Mouse (Mus musculus): Measurements from ENCODE around the gene Atp6v0b. TPM values are rescaled to one million over a fixed set of nuclear protein-coding genes. Genes with fewer than 3 reads are reported as not detected.
A peak's percentile ranks its signal among the peaks of the same experiment; 100 is the strongest.

Gene Atp6v0b
- polyA plus RNA-seq, 1 experiment: 453 TPM

GRCm38 (mm10) chr4:117918261-117918660 lies 31.1 kb upstream of the Atp6v0b start:
- no peak for TF ChIP-seq POLR2A (IDR thresholded peaks at IDR 0.05; ENCODE audit: borderline replicate concordance, extremely low read depth, insufficient read depth, insufficient read length, poor library complexity, severe bottlenecking)
- no peak for TF ChIP-seq CTCF (IDR thresholded peaks at IDR 0.05; ENCODE audit: borderline replicate concordance, extremely low read depth, insufficient read depth, insufficient read length)
- DNase-seq (ENCODE audit: low read depth): no peak

DNA sequence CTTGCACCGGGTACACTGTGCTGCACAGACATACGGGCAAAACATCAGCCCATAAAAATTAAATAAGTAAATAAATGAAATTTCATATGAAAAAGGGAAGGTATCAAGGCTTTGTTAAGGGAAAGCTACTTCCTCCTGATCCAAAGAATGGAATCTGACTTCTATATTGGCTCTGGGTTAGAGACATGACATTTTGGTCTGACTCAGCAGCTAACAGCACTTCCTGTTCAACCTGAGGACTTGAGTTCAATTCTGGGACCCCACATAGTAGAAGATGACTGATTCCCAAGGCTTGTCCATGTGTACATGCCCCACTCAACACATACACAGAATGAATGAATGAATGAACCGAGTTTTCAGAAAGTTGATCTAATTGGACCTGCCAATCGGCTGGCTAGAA lies 30.7 kb upstream of the Atp6v0b start:
- DNase-seq (ENCODE audit: low read depth): no peak
- TF ChIP-seq POLR2A (IDR thresholded peaks at IDR 0.05; ENCODE audit: borderline replicate concordance, extremely low read depth, insufficient read depth, insufficient read length, poor library complexity, severe bottlenecking) (no peak), CTCF (IDR thresholded peaks at IDR 0.05; ENCODE audit: borderline replicate concordance, extremely low read depth, insufficient read depth, insufficient read length) (no peak)

GRCm38 (mm10) chr4:117917402-117917801 lies 30.3 kb upstream of the Atp6v0b start:
- no peak for TF ChIP-seq CTCF (IDR thresholded peaks at IDR 0.05; ENCODE audit: borderline replicate concordance, extremely low read depth, insufficient read depth, insufficient read length)
- no peak for TF ChIP-seq POLR2A (IDR thresholded peaks at IDR 0.05; ENCODE audit: borderline replicate concordance, extremely low read depth, insufficient read depth, insufficient read length, poor library complexity, severe bottlenecking)
- no peak for DNase-seq (ENCODE audit: low read depth)

DNA sequence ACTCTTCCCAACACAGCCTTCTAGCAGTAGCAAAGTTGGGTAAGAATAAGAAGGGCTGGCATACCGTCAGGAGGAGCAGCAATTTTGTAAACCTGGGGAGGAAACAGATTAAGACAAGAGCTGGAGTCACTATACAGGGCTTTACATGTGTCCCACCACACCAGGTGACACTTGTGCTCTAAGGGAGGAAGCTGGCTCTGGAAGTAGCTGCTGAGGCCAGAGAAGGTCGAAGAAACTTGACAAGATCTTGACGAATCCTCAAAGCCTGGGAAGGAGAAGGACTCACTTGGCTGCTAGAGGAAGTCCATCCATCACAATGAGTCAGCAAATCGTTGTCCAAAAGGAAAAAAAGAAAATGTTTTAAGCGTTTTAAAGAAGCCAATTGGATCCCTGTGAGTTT lies 29.3 kb upstream of the Atp6v0b start:
- DNase-seq (ENCODE audit: low read depth): no peak
- TF ChIP-seq CTCF (IDR thresholded peaks at IDR 0.05; ENCODE audit: borderline replicate concordance, extremely low read depth, insufficient read depth, insufficient read length) (no peak), POLR2A (IDR thresholded peaks at IDR 0.05; ENCODE audit: borderline replicate concordance, extremely low read depth, insufficient read depth, insufficient read length, poor library complexity, severe bottlenecking) (no peak)

DNA sequence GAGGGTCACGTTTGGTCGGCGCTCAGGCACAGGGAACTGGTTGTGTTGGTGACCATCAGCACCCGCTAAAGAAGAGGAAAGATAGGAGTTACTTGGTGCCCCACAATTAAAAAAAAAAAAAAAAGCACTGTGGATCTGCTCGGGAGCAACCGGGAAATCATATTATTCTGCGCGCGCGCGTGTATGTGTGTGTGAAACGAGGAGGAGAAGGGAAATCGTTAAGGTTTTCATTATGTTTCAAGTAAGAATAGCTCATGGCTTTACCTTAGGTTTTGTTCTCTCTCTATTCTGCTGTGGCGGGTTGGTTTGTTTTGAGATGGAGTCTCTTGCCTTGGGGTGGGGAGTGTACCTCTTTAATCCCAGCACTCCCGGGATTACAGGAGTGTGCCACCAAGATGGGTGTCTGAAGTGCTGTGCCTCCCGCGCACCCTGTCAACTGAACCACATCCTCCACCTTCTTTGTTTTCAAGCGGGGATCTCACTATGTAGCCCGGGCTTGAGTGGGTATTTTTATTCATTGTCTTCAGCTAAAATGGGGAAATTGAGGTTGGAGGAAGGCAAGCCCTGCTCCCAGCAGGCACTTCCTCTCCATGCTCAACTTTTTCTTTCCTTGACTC lies 28.5 kb upstream of the Atp6v0b start:
- TF ChIP-seq POLR2A (IDR thresholded peaks at IDR 0.05; ENCODE audit: borderline replicate concordance, extremely low read depth, insufficient read depth, insufficient read length, poor library complexity, severe bottlenecking) (no peak), CTCF (IDR thresholded peaks at IDR 0.05; ENCODE audit: borderline replicate concordance, extremely low read depth, insufficient read depth, insufficient read length) (no peak)
- DNase-seq (ENCODE audit: low read depth): no peak

- peak; percentile 98 for DNase-seq (ENCODE audit: low read depth)
- peak; percentile 67 for TF ChIP-seq POLR2A (IDR thresholded peaks at IDR 0.05; ENCODE audit: borderline replicate concordance, extremely low read depth, insufficient read depth, insufficient read length, poor library complexity, severe bottlenecking)
- TF ChIP-seq CTCF (IDR thresholded peaks at IDR 0.05; ENCODE audit: borderline replicate concordance, extremely low read depth, insufficient read depth, insufficient read length): no peak
Measured at GRCm38 (mm10) chr4:117914591-117915442, 27.7 kb upstream of the Atp6v0b start, which contains the start of gene Ipo13. Gene Ipo13, minus strand, starts transcription at chr4:117914999.

GRCm38 (mm10) chr4:117914031-117914430 lies 26.9 kb upstream of the Atp6v0b start:
- TF ChIP-seq POLR2A (IDR thresholded peaks at IDR 0.05; ENCODE audit: borderline replicate concordance, extremely low read depth, insufficient read depth, insufficient read length, poor library complexity, severe bottlenecking) (no peak), CTCF (IDR thresholded peaks at IDR 0.05; ENCODE audit: borderline replicate concordance, extremely low read depth, insufficient read depth, insufficient read length) (no peak)
- no peak for DNase-seq (ENCODE audit: low read depth)

DNA sequence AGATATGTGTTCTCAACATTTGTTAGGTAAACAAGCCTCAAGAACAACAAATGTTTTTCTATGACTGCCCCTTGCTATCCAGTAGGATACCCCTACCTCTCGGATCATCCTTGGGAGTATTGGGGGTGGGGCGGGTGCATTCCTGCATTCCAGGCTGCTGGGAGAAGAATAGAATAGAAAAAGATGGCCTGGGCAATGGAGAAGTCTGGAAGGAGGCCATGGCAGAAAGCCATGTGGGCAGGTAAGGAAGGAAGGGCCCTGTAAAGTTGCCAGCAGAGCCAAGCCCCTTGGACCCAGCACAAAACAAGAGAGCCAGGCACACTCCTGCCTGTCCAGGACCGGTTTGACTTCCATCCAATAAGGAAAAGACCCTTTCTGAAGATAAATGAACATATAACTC lies 26.3 kb upstream of the Atp6v0b start:
- peak; percentile 40 for DNase-seq (ENCODE audit: low read depth)
- no peak for TF ChIP-seq CTCF (IDR thresholded peaks at IDR 0.05; ENCODE audit: borderline replicate concordance, extremely low read depth, insufficient read depth, insufficient read length)

GRCm38 (mm10) chr4:117912685-117913273 lies 25.6 kb upstream of the Atp6v0b start:
- TF ChIP-seq CTCF (IDR thresholded peaks at IDR 0.05; ENCODE audit: borderline replicate concordance, extremely low read depth, insufficient read depth, insufficient read length) (no peak), POLR2A (IDR thresholded peaks at IDR 0.05; ENCODE audit: borderline replicate concordance, extremely low read depth, insufficient read depth, insufficient read length, poor library complexity, severe bottlenecking) (no peak)

GRCm38 (mm10) chr4:117912131-117912561 lies 25.0 kb upstream of the Atp6v0b start:
- no peak for DNase-seq (ENCODE audit: low read depth)
- no peak for TF ChIP-seq POLR2A (IDR thresholded peaks at IDR 0.05; ENCODE audit: borderline replicate concordance, extremely low read depth, insufficient read depth, insufficient read length, poor library complexity, severe bottlenecking)
- no peak for TF ChIP-seq CTCF (IDR thresholded peaks at IDR 0.05; ENCODE audit: borderline replicate concordance, extremely low read depth, insufficient read depth, insufficient read length)

More at GRCm38 (mm10) chr4:117912685-117913273, 25.6 kb upstream of the Atp6v0b start:
- DNase-seq (ENCODE audit: low read depth): no peak

- TF ChIP-seq CTCF (IDR thresholded peaks at IDR 0.05; ENCODE audit: borderline replicate concordance, extremely low read depth, insufficient read depth, insufficient read length) (no peak), POLR2A (IDR thresholded peaks at IDR 0.05; ENCODE audit: borderline replicate concordance, extremely low read depth, insufficient read depth, insufficient read length, poor library complexity, severe bottlenecking) (no peak)
- peak; percentile 93 for DNase-seq (ENCODE audit: low read depth)
Measured at GRCm38 (mm10) chr4:117908834-117909453, 21.8 kb upstream of the Atp6v0b start.
